Mouse (Mus musculus): Measurements from ENCODE around the gene Rab3a. TPM values are rescaled to one million over a fixed set of nuclear protein-coding genes. Genes with fewer than 3 reads are reported as not detected.
A peak's percentile ranks its signal among the peaks of the same experiment; 100 is the strongest.

Gene Rab3a
- polyA plus RNA-seq, 1 experiment from 2014 or later: 2.7 TPM

- 1% methylated on average over 54 of the region's 55 CpGs for WGBS (ENCODE audit: insufficient replicate concordance)
These were observed 6.4 kb downstream of the Rab3a start, which contains the start of gene Mpv17l2 for GRCm38 (mm10) chr8:70760775-70761406. Mpv17l2 (minus strand) TSS chr8:70760946.

GRCm38 (mm10) chr8:70762118-70762517 lies 7.6 kb downstream of the Rab3a start:
- Histone ChIP-seq H3K4me3 (replicated peaks) (no peak overlapping the region), H3K4me1 (replicated peaks) (peaks cover 82% of the 10 kb centered on the region), H3K36me3 (peaks cover 24% of the 10 kb centered on the region), H3K9me3 (replicated peaks) (no peaks in the 10 kb centered on the region), H3K4me2 (peak overlapping the region; percentile 70), H3K27ac (peak overlapping the region; percentile 82), H3K9ac (peak overlapping the region; percentile 54; the same call in 1 of the 2 replicates), H3K27me3 (no peaks in the 10 kb centered on the region)
- 14% methylated on average over 1 of the region's 1 CpGs for WGBS (ENCODE audit: insufficient replicate concordance)
- 0 out of 2 replicates have a peak, but pooled peaks have one; percentile 12 for ATAC-seq (ENCODE audit: low read depth)
- DNase-seq: peak; percentile 76

More at GRCm38 (mm10) chr8:70760775-70761406, 6.4 kb downstream of the Rab3a start, which contains the start of gene Mpv17l2:
- H3K4me3 ChIP-seq (replicated peaks): peak within 1 kb of the TSS; percentile 80
- H3K27ac ChIP-seq: peak within 1 kb of the TSS; percentile 95
- no peaks in the 10 kb centered on the region for H3K27me3 ChIP-seq
- ATAC-seq (ENCODE audit: low read depth) (peak; percentile 89), DNase-seq (peak; percentile 98)
- peaks cover 73% of the 10 kb centered on the region for H3K4me1 ChIP-seq (replicated peaks)
- H3K4me2 ChIP-seq: peak within 1 kb of the TSS; percentile 96
- peak within 1 kb of the TSS; percentile 93 for H3K9ac ChIP-seq
- no peaks in the 10 kb centered on the region for H3K9me3 ChIP-seq (replicated peaks)
- peaks cover 32% of the 10 kb centered on the region for H3K36me3 ChIP-seq

GRCm38 (mm10) chr8:70763354-70763753 lies 8.9 kb downstream of the Rab3a start:
- peak; percentile 64 for DNase-seq
- peak overlapping the region; percentile 68 for H3K4me3 ChIP-seq (replicated peaks)
- no peaks in the 10 kb centered on the region for H3K9me3 ChIP-seq (replicated peaks)
- H3K27ac ChIP-seq: peak overlapping the region; percentile 96
- H3K36me3 ChIP-seq: peaks cover 20% of the 10 kb centered on the region
- ATAC-seq (ENCODE audit: low read depth): no peak
- peak overlapping the region; percentile 98 for H3K4me2 ChIP-seq
- peaks cover 94% of the 10 kb centered on the region for H3K4me1 ChIP-seq (replicated peaks)
- H3K27me3 ChIP-seq: no peaks in the 10 kb centered on the region
- peak overlapping the region; percentile 57 for H3K9ac ChIP-seq
- 1% methylated on average over 3 of the region's 3 CpGs for WGBS (ENCODE audit: insufficient replicate concordance)

- Histone ChIP-seq H3K27me3 (no peaks in the 10 kb centered on the region), H3K9me3 (replicated peaks) (no peaks in the 10 kb centered on the region), H3K4me1 (replicated peaks) (peaks cover 95% of the 10 kb centered on the region), H3K4me2 (peak overlapping the region; percentile 98), H3K36me3 (peaks cover 20% of the 10 kb centered on the region), H3K4me3 (replicated peaks) (peak overlapping the region; percentile 68), H3K27ac (peak overlapping the region; percentile 96), H3K9ac (peak overlapping the region; percentile 83)
- peak; percentile 53 for ATAC-seq (ENCODE audit: low read depth)
- peak; percentile 82 for DNase-seq
- 14% methylated on average over 8 of the region's 8 CpGs for WGBS (ENCODE audit: insufficient replicate concordance)
These were observed 9.5 kb downstream of the Rab3a start for GRCm38 (mm10) chr8:70764026-70764425.

- Histone ChIP-seq H3K4me2 (peak overlapping the region; percentile 98), H3K9me3 (replicated peaks) (no peaks in the 10 kb centered on the region), H3K9ac (peak overlapping the region; percentile 83), H3K36me3 (peaks cover 21% of the 10 kb centered on the region), H3K4me3 (replicated peaks) (peak overlapping the region; percentile 68), H3K4me1 (replicated peaks) (peaks cover 94% of the 10 kb centered on the region), H3K27ac (peak overlapping the region; percentile 96), H3K27me3 (no peaks in the 10 kb centered on the region)
- 75% methylated on average over 13 of the region's 13 CpGs for WGBS (ENCODE audit: insufficient replicate concordance)
- DNase-seq (no peak), ATAC-seq (ENCODE audit: low read depth) (no peak)
These were observed 10.2 kb downstream of the Rab3a start for GRCm38 (mm10) chr8:70764676-70765075.

GRCm38 (mm10) chr8:70765329-70765728 lies 10.8 kb downstream of the Rab3a start:
- ATAC-seq (ENCODE audit: low read depth) (no peak), DNase-seq (no peak)
- 28% methylated on average over 9 of the region's 9 CpGs for WGBS (ENCODE audit: insufficient replicate concordance)
- Histone ChIP-seq H3K36me3 (peaks cover 24% of the 10 kb centered on the region), H3K27ac (peak overlapping the region; percentile 96), H3K9ac (peak overlapping the region; percentile 83), H3K4me1 (replicated peaks) (peaks cover 94% of the 10 kb centered on the region), H3K9me3 (replicated peaks) (no peaks in the 10 kb centered on the region), H3K4me2 (peak overlapping the region; percentile 98), H3K27me3 (no peaks in the 10 kb centered on the region), H3K4me3 (replicated peaks) (peak overlapping the region; percentile 68)

- Histone ChIP-seq H3K27ac (peak overlapping the region; percentile 96), H3K36me3 (peaks cover 31% of the 10 kb centered on the region), H3K4me3 (replicated peaks) (peak overlapping the region; percentile 68), H3K27me3 (no peaks in the 10 kb centered on the region), H3K9ac (peak overlapping the region; percentile 83), H3K4me2 (peak overlapping the region; percentile 98), H3K4me1 (replicated peaks) (peaks cover 99% of the 10 kb centered on the region), H3K9me3 (replicated peaks) (no peaks in the 10 kb centered on the region)
- ATAC-seq (ENCODE audit: low read depth): no peak
- 2% methylated on average over 34 of the region's 34 CpGs for WGBS (ENCODE audit: insufficient replicate concordance)
- DNase-seq: peak; percentile 48
These were observed 11.5 kb downstream of the Rab3a start for GRCm38 (mm10) chr8:70765838-70766570.

- DNase-seq (peak; percentile 76), ATAC-seq (ENCODE audit: low read depth) (peak; percentile 44)
- WGBS (ENCODE audit: insufficient replicate concordance): 14% methylated on average over 21 of the region's 21 CpGs
- no peaks in the 10 kb centered on the region for H3K27me3 ChIP-seq
- H3K4me2 ChIP-seq: peak overlapping the region; percentile 98
- H3K27ac ChIP-seq: peak overlapping the region; percentile 96
- peaks cover 39% of the 10 kb centered on the region for H3K36me3 ChIP-seq
- H3K9ac ChIP-seq: peak overlapping the region; percentile 83
- H3K9me3 ChIP-seq (replicated peaks): no peaks in the 10 kb centered on the region
- peaks cover 98% of the 10 kb centered on the region for H3K4me1 ChIP-seq (replicated peaks)
- peak overlapping the region; percentile 68 for H3K4me3 ChIP-seq (replicated peaks)
These were observed 12.3 kb downstream of the Rab3a start for GRCm38 (mm10) chr8:70766571-70767440.

- H3K27me3 ChIP-seq: no peaks in the 10 kb centered on the region
- H3K9me3 ChIP-seq (replicated peaks): no peaks in the 10 kb centered on the region
- H3K36me3 ChIP-seq: peaks cover 46% of the 10 kb centered on the region
- ATAC-seq (ENCODE audit: low read depth) (no peak), DNase-seq (no peak)
- no peak overlapping the region for H3K4me3 ChIP-seq (replicated peaks)
- H3K4me2 ChIP-seq: 0 out of 2 replicates have a peak overlapping the region, but pooled peaks have one; percentile 1
- peak overlapping the region; percentile 96 for H3K27ac ChIP-seq
- H3K4me1 ChIP-seq (replicated peaks): peaks cover 94% of the 10 kb centered on the region
- peak overlapping the region; percentile 83; the same call in 1 of the 2 replicates for H3K9ac ChIP-seq
- WGBS (ENCODE audit: insufficient replicate concordance): 81% methylated on average over 6 of the region's 6 CpGs
These were observed 13.0 kb downstream of the Rab3a start for GRCm38 (mm10) chr8:70767503-70767902.

GRCm38 (mm10) chr8:70768231-70768776 lies 13.8 kb downstream of the Rab3a start:
- Histone ChIP-seq H3K4me1 (replicated peaks) (peaks cover 87% of the 10 kb centered on the region), H3K4me2 (0 out of 2 replicates have a peak overlapping the region, but pooled peaks have one; percentile 1)
- WGBS (ENCODE audit: insufficient replicate concordance): 88% methylated on average over 32 of the region's 32 CpGs

More at GRCm38 (mm10) chr8:70768231-70768776, 13.8 kb downstream of the Rab3a start:
- no peak overlapping the region for H3K4me3 ChIP-seq (replicated peaks)
- no peak for ATAC-seq (ENCODE audit: low read depth)
- no peak for DNase-seq
- no peaks in the 10 kb centered on the region for H3K9me3 ChIP-seq (replicated peaks)
- H3K9ac ChIP-seq: no peak overlapping the region
- H3K36me3 ChIP-seq: peaks cover 45% of the 10 kb centered on the region
- no peaks in the 10 kb centered on the region for H3K27me3 ChIP-seq
- peak overlapping the region; percentile 5; the same call in 1 of the 2 replicates for H3K27ac ChIP-seq
